Comparison of ENCODE assay signal across 26 mouse cellular contexts in genomic region chr19:25232032-25232431, GRCm38 (mm10). TPM values are rescaled to one million over a fixed set of nuclear protein-coding genes. Genes with fewer than 3 reads are reported as not detected.
A peak's percentile ranks its signal among the peaks of the same experiment; 100 is the strongest.
DNase-seq lines count a peak whose midpoint lies in the region.
"Had no signal": no experiment of that assay in that cellular context is flagged by ENCODE, and none has a peak within 500 bp of the region (broad histone marks: within the 10 kb centered on the region; RNA-seq: fewer than 3 reads in every experiment).

No protein-coding gene starts in this region.

- peaks cover 9% of the 10 kb centered on the region; the same call in 1 of the 2 replicates for H3K4me1 ChIP-seq in limb, embryonic 10.5 days
- H3K4me1 ChIP-seq: midbrain, embryonic 12.5 days had no signal

- peak overlapping the region; percentile 25; the same call in 1 of the 2 replicates for H3K27ac ChIP-seq in limb, embryonic 10.5 days
- H3K27ac ChIP-seq: forebrain, embryonic 13.5 days; hindbrain, embryonic 15.5 days; liver, embryonic 13.5 days; macrophage; midbrain, embryonic 12.5 days had no signal

- H3K27me3 ChIP-seq in limb, embryonic 10.5 days (ENCODE audit: low read depth, poor library complexity, severe bottlenecking), result peaks cover 21% of the 10 kb centered on the region
- H3K27me3 ChIP-seq: Patski had no signal

- no peaks in the 10 kb centered on the region for H3K36me3 ChIP-seq in limb, embryonic 10.5 days
- H3K36me3 ChIP-seq: heart, embryonic 12.5 days; hindbrain, embryonic 15.5 days; liver, embryonic 13.5 days; midbrain, embryonic 12.5 days had no signal

- 70% methylated on average over 10 of the region's 10 CpGs for WGBS in limb, embryonic 10.5 days

- H3K4me3 ChIP-seq in limb, embryonic 10.5 days, result no peak overlapping the region
- H3K4me3 ChIP-seq: forebrain, embryonic 13.5 days; heart, embryonic 12.5 days; hindbrain, embryonic 15.5 days; liver, embryonic 13.5 days; midbrain, embryonic 12.5 days had no signal

- no peaks in the 10 kb centered on the region for H3K9me3 ChIP-seq in limb, embryonic 10.5 days (replicated peaks)
- H3K9me3 ChIP-seq: forebrain, embryonic 13.5 days; heart, embryonic 12.5 days; hindbrain, embryonic 15.5 days; liver, embryonic 13.5 days; midbrain, embryonic 12.5 days had no signal

- peak; percentile 49 for DNase-seq in adrenal gland, postnatal 14 days
- DNase-seq in adrenal gland, postnatal 4 days (ENCODE audit: low spot score in 2 of 2), result no peak
- DNase-seq in layer of hippocampus, adult 9-11 months, result peak; percentile 10
- DNase-seq in layer of hippocampus, postnatal 10 days (ENCODE audit: low spot score in 2 of 2), result no peak
- DNase-seq in Muller cell, postnatal 12 days (ENCODE audit: inconsistent ontology term), result peak; percentile 45
- peak; percentile 29 for DNase-seq in limb, embryonic 10.5 days (ENCODE audit: low spot score)
- DNase-seq in heart, postnatal 4 days, result no peak
- DNase-seq: cerebellum, adult 11 months; cerebellum, postnatal 14 days; heart, adult 11 months; heart, postnatal 10 days; kidney, adult 2 months; kidney, postnatal 10 days; liver, embryonic 13.5 days; lung, adult 2 months; right cerebral cortex, postnatal 25 days; spleen, adult 18-20 months had no signal

RNA-seq across cellular contexts. Expression of gene Kank1, which starts 4.7 kb away (rescaled TPM):
- 22.3 and 26.1 TPM in 2 replicates for total RNA-seq in adrenal gland, postnatal 14 days (2021)
- total RNA-seq in adrenal gland, postnatal 4 days (2021), result 10 to 100 TPM; 33.2 to 34.3 TPM
- total RNA-seq in layer of hippocampus, postnatal 10 days (2021), result 10 to 100 TPM; 28.4 to 29.5 TPM
- polyA plus RNA-seq in limb, embryonic 10.5 days (2016; fragmentation: Nextera tagmentation; extraction: Ambion mirVana), result 16.9 and 33.7 TPM in 2 replicates
- 10 to 100 TPM; 50.3 to 50.6 TPM for total RNA-seq in heart, postnatal 4 days (2021)
- total RNA-seq: monocyte, adult 5-6 weeks; neutrophil, adult 5-6 weeks had no signal
- polyA plus RNA-seq: CD4-positive, CD25-positive, alpha-beta regulatory T cell, adult 4 months; macrophage had no signal

Comparison
In these comparisons a context has a peak if more than half of its experiments do, and no peak if none do; other contexts are left out.
1. DNase-seq: peak in adrenal gland, postnatal 14 days (single experiment), layer of hippocampus, adult 9-11 months (single experiment), Muller cell, postnatal 12 days (single experiment) and limb, embryonic 10.5 days (single experiment); none in adrenal gland, postnatal 4 days (0 of 2), layer of hippocampus, postnatal 10 days (0 of 2) and heart, postnatal 4 days (single experiment).